In the genomic region with DNA sequence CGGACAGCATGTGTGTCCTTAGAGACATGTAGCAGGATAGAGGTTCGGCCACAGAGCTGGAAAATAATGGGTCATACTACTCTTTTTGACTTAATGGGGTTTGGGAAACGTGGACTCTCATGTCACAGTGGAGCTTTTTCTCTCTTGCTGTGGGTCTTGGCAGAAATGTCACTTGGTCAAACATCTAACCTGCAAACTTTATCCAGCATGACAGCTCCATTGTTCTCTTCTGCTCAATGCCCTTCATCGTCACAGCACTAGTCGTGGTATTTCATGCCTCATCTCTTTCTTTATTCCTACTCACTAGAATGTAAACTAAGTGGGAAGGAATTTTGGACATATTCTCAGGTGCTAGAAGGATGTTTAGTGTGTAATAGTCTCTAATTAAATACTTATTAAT, we compare ENCODE assay signal across 25 mouse cellular contexts.
"Had no signal": no experiment of that assay in that cellular context is flagged by ENCODE, and none has a peak within 500 bp of the region (broad histone marks: within the 10 kb centered on the region; RNA-seq: fewer than 3 reads in every experiment).

No protein-coding gene starts in this region.

- DNase-seq: gastrocnemius, postnatal 14 days; gastrocnemius, postnatal 36 days; heart, adult 18-20 months; heart, postnatal 10 days; heart, postnatal 4 days; kidney, adult 11 months; kidney, adult 2 months; kidney, adult 9 months; kidney, postnatal 14 days; kidney, postnatal 36 days; layer of hippocampus, adult 9-11 months; layer of hippocampus, postnatal 36 days; left cerebral cortex, postnatal 4 days had no signal

- H3K4me3 ChIP-seq: heart, embryonic 10.5 days; heart, embryonic 12.5 days; hindbrain, embryonic 10.5 days; hindbrain, embryonic 12.5 days; intestine, embryonic 15.5 days; kidney, embryonic 15.5 days; limb, embryonic 13.5 days; limb, embryonic 15.5 days had no signal

- H3K9me3 ChIP-seq: heart, embryonic 10.5 days; heart, embryonic 12.5 days; hindbrain, embryonic 10.5 days; hindbrain, embryonic 12.5 days; intestine, embryonic 15.5 days; kidney, embryonic 15.5 days; limb, embryonic 13.5 days; limb, embryonic 15.5 days had no signal

- H3K27me3 ChIP-seq: heart, embryonic 12.5 days; hindbrain, embryonic 12.5 days; intestine, embryonic 15.5 days; kidney, embryonic 15.5 days; limb, embryonic 13.5 days; limb, embryonic 15.5 days had no signal

- H3K36me3 ChIP-seq: heart, embryonic 10.5 days; heart, embryonic 12.5 days; hindbrain, embryonic 10.5 days; hindbrain, embryonic 12.5 days; intestine, embryonic 15.5 days; kidney, embryonic 15.5 days; limb, embryonic 13.5 days; limb, embryonic 15.5 days had no signal

- H3K9ac ChIP-seq: heart, embryonic 12.5 days; hindbrain, embryonic 12.5 days; hindbrain, embryonic 14.5 days; intestine, embryonic 15.5 days; kidney, embryonic 15.5 days; limb, embryonic 13.5 days; limb, embryonic 15.5 days had no signal

- H3K4me2 ChIP-seq: heart, embryonic 12.5 days; hindbrain, embryonic 12.5 days; hindbrain, embryonic 14.5 days; intestine, embryonic 15.5 days; kidney, embryonic 15.5 days; limb, embryonic 13.5 days; limb, embryonic 15.5 days had no signal

- H3K4me1 ChIP-seq: heart, embryonic 10.5 days; heart, embryonic 12.5 days; hindbrain, embryonic 10.5 days; hindbrain, embryonic 12.5 days; intestine, embryonic 15.5 days; kidney, embryonic 15.5 days; limb, embryonic 13.5 days; limb, embryonic 15.5 days had no signal

- ATAC-seq: hindbrain, embryonic 16.5 days; inflammation-experienced regulatory T-cells, adult 6 months; intestine, embryonic 15.5 days had no signal

- H3K27ac ChIP-seq: heart, embryonic 10.5 days; hindbrain, embryonic 10.5 days; hindbrain, embryonic 12.5 days; hindbrain, embryonic 14.5 days; intestine, embryonic 15.5 days; kidney, embryonic 15.5 days; kidney, postnatal 0 days; limb, embryonic 13.5 days; limb, embryonic 15.5 days had no signal
